Mouse (Mus musculus) liver, embryonic 14.5 days (tissue): Measurements from ENCODE around the gene Unk. TPM values are rescaled to one million over a fixed set of nuclear protein-coding genes. Genes with fewer than 3 reads are reported as not detected.

Experiments used
- ATAC-seq: fragments of 200-750 bp; cut with Nextera tagmentation; 2 replicates; pipeline ENCODE4 v1.8.0; 2017; ENCODE audit warnings: moderate number of reproducible peaks, mild to moderate bottlenecking, moderate library complexity; ENCODE audit not compliant: insufficient read depth
- DNase-seq, 3 experiments: peaks; one replicate each; pipeline ENCODE4 v3.0.0-alpha.2; 2012 to 2013; ENCODE audit warnings: low read depth in 3 of 3, low spot score in 3 of 3
- H3K27ac ChIP-seq: fragments of 300-500 bp; sonication (generic); 2 replicates; pipeline ENCODE4 v1.5.1; 2014; ENCODE audit warnings: moderate library complexity, mild to moderate bottlenecking, control low read depth, inconsistent platforms
- H3K27me3 ChIP-seq: fragments of 300-500 bp; sonication (generic); 2 replicates; pipeline ENCODE4 v1.6.1; 2014; ENCODE audit warnings: mild to moderate bottlenecking, low read length, moderate library complexity; ENCODE audit not compliant: control insufficient read depth, insufficient read depth
- H3K36me3 ChIP-seq: fragments of 300-500 bp; sonication (generic); replicated peaks from 2 replicates; pipeline ENCODE4 v1.6.1; 2014; ENCODE audit warnings: low read depth; ENCODE audit not compliant: control insufficient read depth, insufficient read depth
- H3K4me1 ChIP-seq, 2 experiments: fragments of 200-500 bp in 1 of 2; fragments of 300-500 bp in 1 of 2; sonication (generic) in 1 of 2; replicated peaks; 2 replicates each; pipeline ENCODE4 v1.6.1; 2012 to 2014; ENCODE audit warnings: antibody characterized with exemption in 1 of 2, inconsistent platforms in 1 of 2, low read length in 1 of 2; ENCODE audit not compliant: control insufficient read depth in 2 of 2, insufficient read depth in 2 of 2
- H3K4me2 ChIP-seq: fragments of 300-500 bp; sonication (generic); 2 replicates; pipeline ENCODE4 v1.6.1; 2014; ENCODE audit warnings: low read depth, mild to moderate bottlenecking, control low read depth, moderate library complexity
- H3K4me3 ChIP-seq, 2 experiments: fragments of 200-500 bp in 1 of 2; fragments of 300-500 bp in 1 of 2; sonication (generic) in 1 of 2; 2 replicates each; pipeline ENCODE4 v1.5.1; 2012 to 2014; ENCODE audit warnings: low read depth in 2 of 2, low read length in 2 of 2, mild to moderate bottlenecking in 2 of 2, control low read depth in 1 of 2, inconsistent platforms in 1 of 2, moderate library complexity in 1 of 2; ENCODE audit not compliant: insufficient read depth in 1 of 2
- H3K9ac ChIP-seq: fragments of 300-500 bp; sonication (generic); replicated peaks from 2 replicates; pipeline ENCODE4 v1.6.1; 2014; ENCODE audit warnings: mild to moderate bottlenecking, control low read depth, moderate library complexity
- H3K9me3 ChIP-seq: fragments of 300-500 bp; sonication (generic); 2 replicates; pipeline ENCODE4 v1.6.1; 2016; ENCODE audit warnings: low read length, mixed read lengths; ENCODE audit not compliant: control insufficient read depth
- CTCF ChIP-seq: IDR thresholded peaks from 2 replicates; pipeline ENCODE4 v1.5.1; 2016; ENCODE audit warnings: antibody characterized with exemption, low read depth, control low read depth
- EP300 ChIP-seq: IDR thresholded peaks from 2 replicates; pipeline ENCODE4 v1.6.1; 2016; ENCODE audit warnings: antibody characterized with exemption, low read depth
- WGBS: fragments of 180-500 bp; shearing (Covaris S2); extraction: QIAGEN DNeasy Blood & Tissue Kit; methylation state at CpG from one replicate; pipeline ENCODE4 v1.1.7; 2014; ENCODE audit not compliant: insufficient replicate concordance; 5-methylcytosine and 5-hydroxymethylcytosine counted together
- polyA plus RNA-seq, 2 experiments: library from polyadenylated mRNA; depleted of rRNA in 1 of 2; stranded (reverse) in 1 of 2; unstranded in 1 of 2; fragments of >200 nt; fragmentation: Nextera tagmentation in 1 of 2; extraction: Ambion mirVana in 1 of 2; gene quantifications; 2 replicates each; pipeline versions ENCODE4 v1.2.1 to v1.2.3; 2012 to 2014

Unk gene
- polyA plus RNA-seq, 2 experiments, result 6.4 to 12.1 TPM

DNA sequence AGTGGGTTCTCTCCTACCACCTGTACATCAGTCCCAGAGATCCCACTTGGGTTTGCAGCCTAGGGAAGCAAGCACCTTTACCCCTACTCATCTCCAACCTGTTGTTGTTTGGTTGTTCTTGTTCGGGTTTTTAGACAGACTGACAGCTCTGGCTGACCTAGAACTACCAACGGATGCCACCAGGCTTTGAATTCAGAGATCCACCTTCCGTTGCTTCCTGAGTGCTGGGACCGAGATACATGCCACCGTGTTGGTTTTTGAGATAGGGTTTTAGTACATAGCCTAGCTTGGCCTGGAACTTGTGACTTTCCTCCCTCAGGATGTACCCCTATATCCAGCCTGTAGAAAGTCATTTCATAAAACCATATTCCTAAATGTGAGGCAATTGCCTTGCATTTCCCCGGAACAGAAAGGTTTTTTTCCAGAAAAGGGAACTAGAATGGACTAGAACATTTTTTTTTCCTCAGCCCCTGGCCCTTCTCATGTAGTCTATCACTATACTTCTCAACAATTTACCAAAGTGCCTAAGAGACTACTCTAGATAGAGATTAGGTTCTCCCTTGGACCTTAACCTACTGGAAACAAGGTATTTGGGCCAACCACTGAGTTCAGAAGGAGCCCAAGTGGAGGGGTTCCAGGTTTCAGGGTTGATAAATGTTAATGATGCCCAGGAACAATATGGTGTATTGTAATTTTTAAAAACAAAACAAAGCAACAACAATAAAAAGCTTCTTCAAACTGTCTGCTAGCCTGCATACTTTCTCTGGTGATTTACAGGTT is 846 bp upstream of the Unk start:
- H3K27ac ChIP-seq, result peak overlapping the region; percentile 97
- peak overlapping the region; percentile 100 for H3K4me2 ChIP-seq
- H3K4me1 ChIP-seq, result peaks cover 13 to 33% of the 10 kb centered on the region in 2 experiments
- no peak for ATAC-seq
- no peaks in the 10 kb centered on the region for H3K27me3 ChIP-seq
- H3K9ac ChIP-seq, result peak overlapping the region; percentile 100
- 52% methylated on average over 6 of the region's 6 CpGs for WGBS
- no peak for DNase-seq
- H3K9me3 ChIP-seq, result no peaks in the 10 kb centered on the region
- peak overlapping the region; percentile 71 to 85 for H3K4me3 ChIP-seq
- TF ChIP-seq CTCF (no peak), EP300 (no peak)
- H3K36me3 ChIP-seq, result no peaks in the 10 kb centered on the region; the same call in 1 of the 2 replicates

DNA sequence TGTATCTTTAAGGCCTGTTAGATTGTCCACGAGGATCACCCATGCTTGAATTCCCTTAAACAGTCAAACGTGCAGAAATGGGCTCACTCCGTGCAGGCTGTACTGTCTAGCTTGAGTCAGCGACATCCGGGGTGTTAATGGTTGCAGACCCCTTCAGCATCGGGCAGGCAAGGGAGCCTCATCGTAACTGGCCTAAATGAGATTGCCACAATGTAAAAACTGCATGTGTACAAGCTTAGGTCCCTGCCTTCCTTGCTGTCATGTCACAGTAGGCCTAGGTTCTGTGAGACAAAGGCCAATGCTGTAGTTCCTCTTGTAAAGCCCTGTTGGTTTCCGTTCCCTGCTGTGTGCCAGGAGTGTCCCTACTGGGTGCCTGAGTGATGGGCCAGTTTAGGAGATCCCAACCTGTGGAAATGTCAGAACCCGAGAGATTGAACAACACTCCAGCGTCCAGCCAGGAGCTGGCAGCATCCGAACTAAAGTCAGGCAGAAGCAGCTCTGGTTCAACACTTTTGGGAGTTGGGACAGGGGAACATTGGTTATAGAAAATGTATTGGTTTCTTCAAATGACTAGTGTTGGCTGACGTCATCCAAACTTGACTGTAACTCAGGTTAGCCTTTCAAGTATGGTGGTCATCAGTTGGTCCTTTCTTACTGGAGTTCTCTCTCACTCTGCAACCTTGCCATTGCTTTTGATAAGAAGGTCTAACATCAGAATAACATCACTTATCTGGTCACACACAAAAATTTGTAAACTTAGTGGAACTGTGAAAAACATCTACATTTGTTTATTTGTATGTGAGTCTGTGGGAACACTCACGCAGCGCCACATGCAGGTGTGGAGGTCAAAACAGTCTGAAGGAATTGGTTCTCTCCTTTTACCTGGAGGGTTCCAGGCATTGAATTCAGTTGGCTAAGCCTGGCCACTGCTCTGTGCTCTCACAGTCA is 1.1 kb downstream of the Unk start:
- H3K4me1 ChIP-seq, result peaks cover 10 to 29% of the 10 kb centered on the region in 2 experiments
- H3K27me3 ChIP-seq, result no peaks in the 10 kb centered on the region
- H3K4me2 ChIP-seq, result peak overlapping the region; percentile 100
- H3K9me3 ChIP-seq, result no peaks in the 10 kb centered on the region
- TF ChIP-seq EP300 (no peak), CTCF (no peak)
- peak overlapping the region; percentile 97 for H3K27ac ChIP-seq
- peak overlapping the region; percentile 100 for H3K9ac ChIP-seq
- DNase-seq, result peak in 1 of 3 experiments; percentile 46
- 21% methylated on average over 14 of the region's 14 CpGs for WGBS
- H3K4me3 ChIP-seq, result peak overlapping the region; percentile 71 to 85
- H3K36me3 ChIP-seq, result no peaks in the 10 kb centered on the region; the same call in 1 of the 2 replicates
- peak; percentile 19 for ATAC-seq

DNA sequence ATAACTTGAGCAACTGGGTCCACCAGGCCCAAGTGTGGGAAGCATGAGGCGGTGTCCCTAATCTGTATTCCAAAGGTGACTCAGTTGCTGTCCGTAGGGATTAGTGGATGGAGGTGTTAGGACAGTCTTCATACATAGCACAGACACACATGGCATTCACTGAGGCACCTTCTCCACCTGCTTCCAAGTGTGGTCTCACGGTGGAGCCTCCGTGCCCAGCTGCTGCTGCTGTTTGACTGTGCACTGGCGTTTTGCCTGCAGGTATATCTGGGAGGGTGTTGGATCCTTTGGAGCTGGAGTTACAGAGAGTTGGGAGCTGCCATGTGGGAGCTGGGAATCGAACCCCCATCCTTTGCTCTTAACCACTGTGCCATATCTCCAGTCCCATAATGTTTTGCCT is 4.5 kb downstream of the Unk start:
- no peaks in the 10 kb centered on the region for H3K9me3 ChIP-seq
- H3K36me3 ChIP-seq, result peaks cover 9% of the 10 kb centered on the region
- no peak overlapping the region for H3K9ac ChIP-seq
- TF ChIP-seq CTCF (no peak), EP300 (no peak)
- peaks cover 10 to 20% of the 10 kb centered on the region in 2 experiments for H3K4me1 ChIP-seq
- H3K27me3 ChIP-seq, result no peaks in the 10 kb centered on the region
- H3K4me3 ChIP-seq, result no peak overlapping the region
- ATAC-seq, result no peak
- H3K4me2 ChIP-seq, result no peak overlapping the region
- DNase-seq, result no peak
- 89% methylated on average over 6 of the region's 6 CpGs for WGBS
- H3K27ac ChIP-seq, result no peak overlapping the region

DNA sequence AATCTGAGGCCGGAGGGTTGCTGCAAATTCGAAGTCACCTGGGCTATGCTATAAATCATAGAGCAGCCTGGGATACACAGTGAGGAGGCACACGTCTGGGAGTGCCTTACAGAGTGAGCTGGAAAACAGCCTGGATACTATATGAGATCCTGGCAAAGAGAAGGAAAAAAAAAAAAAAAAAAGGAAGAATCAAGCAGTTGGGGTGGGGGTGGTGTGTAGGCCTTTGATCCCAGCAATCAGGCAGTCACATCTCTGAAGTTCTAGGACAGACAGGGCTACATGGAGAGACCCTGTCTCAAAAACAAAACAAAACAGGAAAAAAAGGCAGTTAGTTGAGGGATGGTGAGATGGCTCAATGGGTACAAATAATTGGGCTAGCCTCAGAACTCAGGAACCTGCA is 6.5 kb downstream of the Unk start:
- Histone ChIP-seq H3K9ac (no peak overlapping the region), H3K4me2 (no peak overlapping the region), H3K36me3 (peaks cover 21% of the 10 kb centered on the region), H3K27ac (no peak overlapping the region), H3K9me3 (no peaks in the 10 kb centered on the region), H3K4me3 (no peak overlapping the region), H3K4me1 (peaks cover 1 to 8% of the 10 kb centered on the region in 2 experiments; a peak in 3 of 4 replicates), H3K27me3 (no peaks in the 10 kb centered on the region)
- DNase-seq (no peak), ATAC-seq (no peak)
- WGBS, result 82% methylated on average over 3 of the region's 3 CpGs
- no peak for TF ChIP-seq EP300
- no peak for TF ChIP-seq CTCF
